Mouse (Mus musculus): ENCODE results near the gene Cited2.

The Cited2 gene

DNA sequence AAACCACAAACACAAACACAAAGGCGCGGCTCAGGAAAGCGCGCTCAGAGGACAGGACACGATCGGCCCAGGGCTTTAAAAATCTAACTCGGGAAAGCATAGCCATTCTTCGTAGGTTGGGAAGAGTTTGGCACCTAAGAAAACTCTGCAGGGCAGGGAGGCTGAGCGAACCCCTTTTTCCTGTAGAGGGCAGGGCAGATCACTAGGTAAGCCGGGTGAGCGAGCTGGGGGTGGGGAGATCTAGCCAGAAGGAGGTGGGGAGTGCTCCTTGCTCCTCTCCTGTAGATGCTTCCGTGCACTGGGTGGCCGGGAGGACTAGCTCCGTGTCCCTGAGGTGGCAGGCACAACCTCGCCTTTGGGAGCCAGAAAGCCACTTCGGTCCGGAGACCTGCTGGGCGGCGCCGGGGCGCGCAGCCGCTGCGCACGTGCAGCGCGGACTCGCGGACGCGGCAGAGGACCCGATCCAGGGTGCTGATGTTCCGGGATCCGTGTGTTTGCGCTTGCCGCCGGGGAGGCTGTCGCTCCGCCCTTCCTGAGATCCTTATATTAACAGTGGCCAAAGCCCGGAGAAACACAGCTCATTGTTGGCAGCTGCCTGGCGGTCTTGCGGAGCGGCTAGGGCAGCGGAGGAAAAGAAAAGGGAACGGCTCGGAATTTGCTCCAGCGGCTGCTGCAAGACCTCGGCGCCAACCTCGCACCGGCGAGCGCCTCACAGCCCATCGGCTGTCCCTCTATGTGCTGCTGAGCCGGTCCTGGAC is at the start of gene Cited2:
Cited2 (plus strand) TSS at position 566 of the 758 bp plus-strand sequence.
- peak; percentile 92 to 98 for DNase-seq (ENCODE audit: low spot score in 2 of 2)

DNA sequence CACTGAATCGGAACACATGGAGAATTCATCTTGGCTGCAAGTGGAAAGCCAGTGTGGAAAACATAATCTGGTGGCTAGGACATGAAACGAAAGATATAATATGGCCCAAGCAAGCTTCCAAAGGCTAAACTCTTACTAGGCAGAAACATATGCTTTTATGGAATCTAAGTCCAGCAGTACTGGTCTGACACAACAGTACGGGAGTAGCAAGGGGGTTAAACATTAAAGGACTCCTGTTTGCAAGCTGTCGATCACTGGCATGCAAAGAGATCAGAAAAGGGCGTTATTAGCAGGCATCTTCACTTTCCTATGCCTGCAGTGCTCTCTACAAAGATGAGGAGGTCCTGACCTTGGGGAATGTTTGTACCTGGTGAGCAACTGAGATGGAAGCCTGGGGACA is 48.6 kb upstream of the Cited2 start:
- no peak for DNase-seq (ENCODE audit: low spot score in 2 of 2)

DNA sequence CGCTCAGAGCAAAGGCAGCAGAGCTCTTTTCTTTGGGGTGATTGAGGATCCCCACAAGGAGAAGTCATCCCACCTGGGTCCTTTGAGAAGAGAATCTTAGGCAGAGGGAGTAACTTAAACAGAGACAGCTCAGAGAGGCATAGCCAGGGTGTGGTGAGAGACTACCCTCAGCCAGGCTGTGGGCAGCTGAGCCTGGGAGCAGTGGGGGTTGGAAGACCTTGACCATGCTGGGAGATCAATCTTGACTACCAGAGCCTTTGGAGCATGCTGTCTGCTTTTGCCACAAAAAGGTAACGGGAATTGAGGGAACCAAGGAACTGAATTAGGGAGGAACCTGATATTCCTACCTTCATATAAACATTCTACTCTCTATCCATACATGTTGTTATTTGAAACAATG is 48.1 kb upstream of the Cited2 start:
- DNase-seq (ENCODE audit: low spot score in 2 of 2): no peak

DNA sequence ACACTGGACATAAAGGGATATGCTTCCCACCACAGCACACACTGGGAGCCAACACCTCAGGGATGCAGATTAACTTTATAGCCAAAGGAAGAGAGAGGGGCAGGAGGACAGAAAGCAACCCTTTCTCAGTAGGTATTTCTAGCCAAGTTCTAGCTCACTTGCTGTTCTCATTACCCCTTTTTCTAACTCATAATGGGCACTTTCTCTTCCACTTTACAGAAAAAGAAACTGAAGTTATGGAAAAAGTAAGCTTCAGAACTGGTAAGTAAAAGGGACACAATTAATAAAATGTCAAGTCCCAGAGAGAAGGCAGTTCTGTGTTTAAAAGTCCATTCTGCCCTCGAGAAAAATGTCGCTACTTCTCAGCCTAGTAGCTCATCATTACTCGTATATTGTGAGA is 46.6 kb upstream of the Cited2 start:
- no peak for DNase-seq (ENCODE audit: low spot score in 2 of 2)

DNA sequence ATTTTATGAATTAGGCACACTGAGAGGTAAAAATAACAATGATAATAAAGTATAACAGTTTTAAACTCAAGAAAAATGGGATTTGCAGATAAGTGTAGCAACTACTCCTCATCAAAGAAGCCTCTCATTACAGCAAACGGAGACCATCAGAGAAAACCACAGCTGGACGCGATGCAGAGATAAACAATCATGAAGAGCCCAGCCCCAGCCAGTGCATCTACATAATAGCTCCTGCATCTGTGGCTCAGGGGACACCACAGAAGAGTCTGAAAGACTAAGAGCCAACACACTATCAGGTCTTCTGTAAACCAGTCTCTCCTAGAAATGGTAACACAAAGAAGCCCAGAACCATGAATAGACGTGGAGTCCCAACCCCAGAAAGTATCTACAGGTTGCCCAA is 45.7 kb upstream of the Cited2 start:
- no peak for DNase-seq (ENCODE audit: low spot score in 2 of 2)

DNA sequence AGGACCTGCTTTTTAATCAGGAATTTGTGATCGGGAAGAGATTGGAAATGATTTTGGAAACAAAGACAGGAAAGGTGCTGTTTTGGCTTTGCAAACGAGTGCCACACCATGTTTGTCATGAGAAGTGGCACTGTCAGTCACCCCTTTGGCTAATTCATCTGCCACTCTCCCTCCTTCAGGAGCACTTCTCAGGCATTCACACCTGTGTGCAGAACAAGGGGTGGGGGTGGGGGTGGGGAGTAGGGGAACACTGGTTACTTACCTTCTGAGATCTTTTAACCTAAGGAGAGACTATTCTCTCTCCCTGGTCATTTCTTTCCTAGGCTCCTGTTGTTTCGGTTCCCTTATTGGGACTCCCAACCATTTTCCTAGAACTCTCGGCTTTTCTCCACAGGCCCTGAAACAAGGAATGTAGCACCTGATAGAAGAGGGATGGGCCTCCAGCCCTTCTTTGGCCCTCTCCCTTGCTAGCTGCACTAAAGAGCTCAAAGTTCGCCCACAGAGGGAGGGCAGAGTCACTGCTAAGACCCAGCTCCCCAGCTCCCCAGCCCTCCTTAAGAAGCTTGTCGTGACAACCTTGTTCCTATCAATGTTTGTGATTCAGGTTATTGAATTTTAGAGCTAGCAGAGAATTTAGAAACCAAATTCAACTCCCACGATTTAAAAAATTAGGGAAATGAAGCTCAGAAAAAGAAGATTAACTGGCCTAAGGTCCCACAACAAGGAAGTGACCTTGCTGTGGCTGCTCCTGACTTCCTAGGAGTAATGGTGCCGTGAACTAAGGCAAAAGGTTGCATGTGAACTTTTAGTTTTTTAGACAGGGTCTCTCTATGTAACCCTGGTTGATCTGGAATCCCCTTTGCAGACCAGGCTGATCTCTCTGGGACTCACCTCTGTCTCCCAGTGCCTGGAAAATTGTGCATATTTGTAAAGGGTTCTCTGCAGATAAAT is 42.3 kb upstream of the Cited2 start:
- no peak for DNase-seq (ENCODE audit: low spot score in 2 of 2)

DNA sequence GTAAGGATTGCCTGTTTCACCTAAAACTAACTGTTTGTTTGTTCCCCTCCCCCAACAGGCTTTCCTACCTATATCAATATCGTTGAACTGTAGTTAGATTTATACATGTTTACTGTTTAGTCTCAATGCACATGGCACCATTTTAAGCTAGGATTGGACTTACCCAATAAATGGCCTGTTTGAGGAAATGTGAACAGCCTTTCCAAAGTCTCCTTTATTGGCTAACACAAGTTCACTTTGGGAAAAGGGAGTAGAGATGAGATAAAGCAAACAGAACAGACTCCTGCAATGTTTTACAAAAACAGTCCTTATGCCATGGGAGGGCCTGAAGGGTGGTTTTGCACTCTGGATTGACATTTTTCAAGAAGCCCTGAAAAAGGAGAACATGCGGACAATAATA is 41.6 kb upstream of the Cited2 start:
- DNase-seq (ENCODE audit: low spot score in 2 of 2): no peak

DNA sequence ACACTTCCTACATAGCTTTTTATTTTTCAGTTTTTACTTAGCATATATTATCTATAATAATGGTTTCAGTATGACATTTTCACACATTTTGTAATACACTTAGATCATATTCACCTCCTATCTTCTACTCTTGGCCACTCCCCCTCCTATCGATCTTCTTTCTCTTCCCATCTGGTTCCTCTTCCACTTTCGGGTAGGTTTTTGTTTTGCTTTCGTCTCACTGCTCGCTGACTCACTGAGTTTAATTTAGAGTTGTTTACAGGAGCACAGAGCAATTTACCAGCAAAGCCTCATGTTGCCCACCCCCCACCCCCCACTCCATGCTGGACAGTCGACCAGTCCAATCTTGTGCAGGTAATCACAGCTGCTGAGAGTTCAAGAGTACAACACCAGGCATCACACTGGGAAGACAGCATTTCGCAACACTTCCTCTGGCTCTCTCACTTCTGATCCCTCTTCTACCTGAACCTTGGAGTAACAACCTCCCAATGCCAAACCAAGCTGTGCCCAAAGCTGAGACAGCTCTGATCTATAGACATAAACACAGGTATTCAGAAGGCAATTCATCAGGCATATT is 39.1 kb upstream of the Cited2 start:
- no peak for DNase-seq (ENCODE audit: low spot score in 2 of 2)

DNA sequence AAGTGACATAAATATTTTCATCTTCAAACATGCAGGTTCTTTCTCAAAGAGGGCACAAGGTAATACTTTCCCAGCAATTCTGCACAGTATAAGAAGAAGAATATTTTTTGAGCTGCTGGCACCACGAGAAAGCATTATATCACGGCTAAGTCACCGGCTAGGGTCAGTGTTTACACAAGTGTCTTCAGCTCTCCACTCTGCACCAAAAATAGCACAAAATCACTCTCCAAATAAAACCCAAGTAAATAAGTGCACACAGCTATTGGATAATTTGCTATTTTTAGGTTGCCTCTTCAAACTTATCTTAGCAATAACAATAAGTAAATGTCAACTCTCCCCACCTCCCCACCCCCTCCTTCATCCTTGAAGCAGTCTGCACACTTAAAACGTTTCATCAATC is 33.2 kb upstream of the Cited2 start:
- DNase-seq (ENCODE audit: low spot score in 2 of 2): no peak

DNA sequence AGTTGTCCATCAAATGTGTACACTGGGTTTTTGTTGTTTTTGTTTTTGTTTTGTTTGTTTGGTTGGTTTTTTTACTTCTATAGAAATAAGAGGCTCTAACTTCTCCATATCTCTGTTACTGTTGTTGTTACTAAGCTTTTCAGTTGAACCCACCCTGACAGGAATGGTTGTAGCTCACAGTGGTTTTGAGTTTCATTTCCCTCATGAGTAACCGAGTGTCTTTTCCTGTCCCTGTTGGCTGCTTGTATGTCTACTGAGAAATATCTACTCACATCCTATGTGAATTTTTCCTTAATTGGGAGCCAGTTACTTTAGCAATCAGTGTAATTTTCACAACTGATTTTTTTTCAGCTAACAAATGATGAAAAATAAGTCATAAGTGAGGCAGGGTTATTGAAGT is 31.3 kb upstream of the Cited2 start:
- DNase-seq (ENCODE audit: low spot score in 2 of 2): no peak

DNA sequence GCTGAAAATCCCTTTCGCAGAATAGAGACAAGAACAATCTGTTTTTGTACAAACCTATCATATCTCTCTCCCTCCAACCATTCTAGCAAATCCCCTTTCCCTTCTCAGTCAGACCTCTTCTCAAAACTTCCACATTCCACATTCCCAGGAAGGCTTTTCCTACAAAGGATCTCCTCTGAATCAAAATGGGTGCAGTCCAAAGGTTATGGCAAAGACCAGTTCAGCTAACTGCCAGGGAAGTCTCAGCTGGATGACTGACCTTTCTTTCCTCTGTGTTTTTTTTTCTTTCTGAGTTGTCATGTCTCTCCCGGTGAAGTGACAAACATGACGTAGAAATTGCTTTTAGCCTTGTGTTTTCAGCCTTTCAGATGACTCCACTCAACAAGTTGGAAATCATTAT is 27.2 kb upstream of the Cited2 start:
- DNase-seq (ENCODE audit: low spot score in 2 of 2): no peak

DNA sequence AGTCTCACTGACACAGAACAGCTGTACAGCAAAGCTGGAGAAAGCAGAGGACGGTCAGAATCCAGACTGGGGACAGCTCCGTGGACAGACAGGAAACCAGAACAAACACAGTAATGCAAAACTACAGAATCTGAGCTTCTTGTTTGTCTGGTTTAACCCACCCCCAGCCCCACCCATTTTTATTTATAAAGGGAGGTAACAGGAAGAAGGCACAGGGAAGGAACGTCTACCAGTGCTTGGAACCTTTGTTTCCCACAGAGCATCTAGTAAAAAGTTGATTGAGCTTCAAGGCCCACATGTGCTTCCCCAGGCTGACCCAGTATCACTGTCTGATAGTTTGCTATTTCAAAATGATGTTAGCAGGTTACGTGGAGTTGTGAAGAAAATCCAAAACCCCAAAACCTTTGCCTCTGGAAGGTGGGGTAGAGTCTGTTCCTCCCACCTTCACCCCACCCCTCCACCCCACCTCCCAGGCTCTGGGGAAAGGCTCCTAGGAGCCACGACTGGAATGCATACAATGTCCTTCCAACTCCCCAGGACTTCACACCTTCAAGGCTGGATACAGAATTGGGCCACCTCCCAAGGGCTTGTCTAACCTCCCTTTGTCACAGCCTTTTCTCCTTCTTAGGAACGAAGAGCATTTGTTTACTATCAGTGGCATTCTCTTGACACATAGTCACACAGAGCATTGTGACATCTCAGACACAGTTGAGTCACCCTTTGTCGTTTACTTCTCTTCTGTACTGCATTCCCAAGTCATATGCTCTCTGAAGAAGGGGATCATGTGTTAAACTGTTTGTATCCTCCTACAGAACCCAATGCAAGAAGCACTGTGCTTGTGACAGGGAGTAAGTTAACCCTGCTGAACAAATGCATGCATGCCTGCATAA is 25.4 kb upstream of the Cited2 start:
- no peak for DNase-seq (ENCODE audit: low spot score in 2 of 2)

DNA sequence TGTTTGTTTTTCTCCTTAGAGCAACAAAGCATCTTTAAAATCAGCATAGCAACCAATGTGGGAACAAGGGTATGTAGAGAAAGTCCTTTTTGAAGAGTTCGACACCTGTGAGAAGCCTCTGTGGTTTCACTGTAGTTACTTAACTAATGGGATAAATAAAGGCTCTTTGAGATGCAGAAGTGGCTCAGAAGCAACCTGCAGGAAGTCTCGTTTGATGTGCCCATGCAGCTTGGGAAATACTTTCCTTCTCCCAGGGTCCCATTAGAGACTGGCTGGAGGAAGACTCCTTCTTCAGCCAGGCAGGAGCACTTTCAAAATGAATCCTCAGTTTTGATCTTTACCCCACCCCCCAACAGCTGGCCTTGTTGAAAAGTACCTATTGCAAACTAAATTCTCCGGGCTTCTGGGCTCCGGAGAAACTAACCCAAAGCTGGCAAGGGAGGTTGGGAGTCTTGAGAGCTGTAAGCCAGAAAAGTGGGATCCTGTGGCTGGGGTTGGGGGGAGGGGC is 17.5 kb upstream of the Cited2 start:
- DNase-seq (ENCODE audit: low spot score in 2 of 2): no peak

DNA sequence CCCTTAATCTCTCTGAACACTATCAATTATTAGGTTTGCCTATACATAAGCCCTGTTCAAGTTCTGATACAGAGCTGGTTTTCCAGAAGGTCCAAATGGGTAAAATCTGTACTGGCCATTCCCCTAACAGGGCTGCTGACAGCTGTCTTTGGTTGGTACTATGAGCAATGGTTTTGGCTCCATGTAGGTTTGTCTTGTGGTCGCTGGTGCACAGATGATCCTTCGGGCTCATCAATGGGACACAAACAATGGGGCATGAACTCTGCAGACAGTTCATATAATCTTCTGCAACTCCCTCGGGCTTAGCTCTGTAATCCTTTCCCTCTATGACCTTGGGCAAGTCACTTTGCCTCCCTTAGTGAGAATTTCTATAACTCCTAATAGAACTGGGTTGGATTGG is 12.3 kb upstream of the Cited2 start:
- no peak for DNase-seq (ENCODE audit: low spot score in 2 of 2)

DNA sequence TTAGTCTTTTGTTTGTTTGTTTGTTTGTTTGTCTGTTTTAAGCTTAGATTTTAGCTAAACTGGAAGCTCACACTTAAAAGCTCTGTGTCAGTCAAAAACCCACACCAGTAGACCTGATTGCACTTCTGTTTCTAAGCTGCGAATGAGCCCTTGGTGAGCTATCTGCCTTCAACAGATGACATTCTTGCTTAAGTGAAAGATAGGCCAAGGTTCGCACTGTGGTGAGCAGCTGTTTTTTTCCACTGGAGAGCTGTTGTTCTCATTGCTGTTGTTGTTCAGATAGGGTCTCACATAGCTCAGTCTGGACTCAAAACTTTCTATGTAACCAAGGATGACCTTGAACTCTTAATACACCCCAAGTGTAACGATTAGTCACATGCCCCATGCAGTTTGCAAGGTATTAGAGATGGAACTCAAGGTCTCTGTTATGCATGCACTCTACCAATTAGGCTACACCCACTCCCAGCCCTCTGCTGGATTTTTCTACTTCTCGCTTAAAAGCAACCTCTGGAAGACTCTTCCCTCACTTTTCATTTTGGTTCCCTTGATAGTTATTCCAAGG is 3.9 kb upstream of the Cited2 start:
- no peak for DNase-seq (ENCODE audit: low spot score in 2 of 2)

DNA sequence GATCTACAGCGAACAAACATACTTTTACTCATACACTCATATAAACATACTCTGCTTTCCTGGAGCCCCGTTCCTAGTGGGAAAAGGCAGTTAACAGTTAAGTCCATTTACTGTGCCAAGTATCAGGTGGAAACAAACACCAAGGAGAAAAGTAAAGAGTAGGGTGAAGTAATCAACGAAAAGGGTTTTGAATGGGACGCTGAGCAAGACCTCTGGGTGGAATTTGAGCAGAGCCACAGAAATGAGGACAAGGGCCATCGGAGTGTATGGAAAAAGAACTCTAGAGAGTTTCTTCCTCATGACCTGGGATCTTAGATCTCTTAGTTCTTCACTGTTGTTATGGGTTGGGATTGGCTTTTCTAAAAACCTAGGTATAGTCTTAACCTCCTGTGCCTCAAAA is 3.4 kb upstream of the Cited2 start:
- DNase-seq (ENCODE audit: low spot score in 2 of 2): no peak

DNA sequence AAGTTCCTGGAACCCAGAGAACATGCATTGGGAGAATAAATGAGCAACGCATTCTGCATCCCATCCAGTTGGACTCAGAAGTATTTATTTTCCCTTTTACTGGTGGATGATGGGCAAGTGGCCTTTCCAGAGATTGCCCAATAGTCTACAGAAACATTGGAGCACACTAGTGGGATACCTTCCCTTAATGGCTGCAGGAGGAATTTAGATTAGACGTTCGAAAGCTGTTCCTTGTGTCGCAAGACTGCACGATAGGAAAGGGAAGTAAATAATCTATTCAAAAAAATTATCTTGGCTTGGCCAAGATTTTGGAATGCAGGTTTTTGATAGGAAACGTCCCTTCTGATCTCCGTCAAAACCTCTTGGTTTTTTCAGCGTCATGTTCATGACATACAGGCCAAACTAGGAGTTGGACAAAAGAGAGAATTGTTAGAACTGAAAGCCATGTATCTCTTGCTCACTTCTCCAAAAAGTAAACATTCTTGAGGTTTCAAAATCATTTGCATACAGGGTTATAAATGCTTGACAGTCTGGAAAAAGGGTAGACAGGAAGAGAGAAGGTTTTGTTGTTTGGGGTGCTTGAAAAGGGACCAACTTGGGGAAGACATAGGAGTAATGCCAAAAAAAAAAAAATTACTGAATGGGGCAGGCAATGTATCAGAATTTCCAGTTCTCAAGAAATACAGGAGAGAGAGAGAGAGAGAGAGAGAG is 2.0 kb upstream of the Cited2 start:
- DNase-seq (ENCODE audit: low spot score in 2 of 2): no peak

DNA sequence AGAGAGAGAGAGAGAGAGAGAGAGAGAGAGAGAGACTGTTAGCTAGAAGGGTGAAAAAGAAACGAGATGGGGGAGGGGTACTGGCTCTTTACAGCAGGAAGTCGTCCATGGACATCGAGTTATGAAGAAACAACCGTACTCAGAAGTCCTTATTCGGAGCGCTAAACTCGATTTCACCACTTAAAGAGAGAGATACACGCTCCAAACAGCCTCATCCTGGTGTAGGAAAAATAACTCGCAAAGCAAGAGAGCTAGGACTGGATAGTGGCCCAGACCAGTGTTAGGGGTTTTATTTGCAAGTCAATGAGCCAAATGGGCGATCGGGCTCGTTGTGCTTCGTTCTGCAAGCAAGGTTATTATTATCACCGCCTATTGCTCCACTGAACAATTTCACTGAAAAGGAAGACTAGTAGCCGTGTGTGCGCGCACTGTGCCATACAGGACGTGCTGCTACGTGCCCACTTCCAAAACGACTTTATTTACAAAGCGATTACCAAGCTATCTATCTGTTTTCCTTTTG is 1.4 kb upstream of the Cited2 start:
- DNase-seq (ENCODE audit: low spot score in 2 of 2): peak; percentile 34 to 57

DNA sequence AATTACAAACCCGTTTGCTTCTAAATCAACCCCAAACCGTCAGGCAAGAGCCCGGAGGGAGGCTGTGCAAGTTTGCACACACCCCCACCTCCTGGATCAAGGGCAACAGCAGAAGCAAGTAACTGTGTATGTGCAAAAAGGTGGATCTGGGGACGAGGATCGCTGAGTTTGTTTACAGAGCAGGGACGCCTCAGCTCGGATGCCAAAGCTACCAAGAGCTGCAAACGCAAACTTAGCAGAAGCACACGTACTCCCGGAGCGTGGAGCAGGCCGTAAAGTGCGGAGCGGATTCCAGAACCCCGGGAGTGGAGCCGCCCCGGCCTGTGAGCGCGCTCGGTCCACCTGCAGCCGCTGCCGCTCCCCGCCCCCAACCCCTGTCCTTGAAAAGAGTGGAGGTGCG is 860 bp upstream of the Cited2 start:
- DNase-seq (ENCODE audit: low spot score in 2 of 2): peak; percentile 91

DNA sequence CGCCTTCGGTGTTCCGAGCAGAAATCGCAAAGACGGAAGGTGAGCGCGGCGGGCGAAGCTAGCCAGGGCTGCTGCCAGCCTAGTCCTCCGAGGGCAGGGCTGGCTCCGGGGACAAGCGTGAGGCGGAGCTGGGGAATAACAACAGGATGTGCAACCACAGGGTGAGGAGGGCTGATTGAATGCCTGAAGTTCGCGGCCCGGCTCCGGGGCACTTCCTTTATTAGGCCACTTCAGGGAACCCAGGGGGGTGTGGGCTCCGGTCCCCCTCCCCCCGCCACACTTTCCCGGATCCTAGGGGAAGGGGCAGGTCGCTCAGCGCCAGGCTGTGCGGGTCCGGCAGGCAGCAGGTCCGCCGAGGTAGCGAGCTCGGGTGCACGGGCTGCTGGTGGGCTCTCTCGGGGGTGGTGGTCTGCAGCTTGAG is 413 bp downstream of the Cited2 start:
- no peak for DNase-seq (ENCODE audit: low spot score in 2 of 2)

All from thymus, postnatal 10 days (tissue).